Mouse (Mus musculus) embryonic fibroblast, embryonic 13.5 days (primary cell): ENCODE data around the gene Map2k1. TPM values are rescaled to one million over a fixed set of nuclear protein-coding genes. Genes with fewer than 3 reads are reported as not detected.

Experiments
- H3K27ac ChIP-seq: 2 replicates; pipeline ENCODE4 v1.5.1; 2012; ENCODE audit warnings: low read length, control low read depth, inconsistent platforms; ENCODE audit not compliant: insufficient read depth
- H3K4me1 ChIP-seq: 2 replicates; pipeline ENCODE4 v1.6.1; 2011; ENCODE audit warnings: low read length; ENCODE audit not compliant: control insufficient read depth, insufficient read depth
- H3K4me3 ChIP-seq: 2 replicates; pipeline ENCODE4 v1.5.1; 2011; ENCODE audit warnings: mild to moderate bottlenecking, control low read depth, low read length; ENCODE audit not compliant: insufficient read depth
- CTCF ChIP-seq: IDR thresholded peaks from 2 replicates; pipeline ENCODE4 v1.5.1; 2011; ENCODE audit warnings: mild to moderate bottlenecking, control low read depth, low read length, moderate library complexity, borderline replicate concordance; ENCODE audit not compliant: insufficient read depth
- POLR2A ChIP-seq: IDR thresholded peaks from 2 replicates; pipeline ENCODE4 v1.6.1; 2011; ENCODE audit warnings: low read depth, mild to moderate bottlenecking, control low read depth, low read length, moderate library complexity
- polyA plus RNA-seq: library from polyadenylated mRNA; stranded (reverse); fragments of >200 nt; gene quantifications from 2 replicates; pipeline ENCODE4 v1.2.4, GENCODE M21; 2011; ENCODE audit warnings: low read depth; ENCODE audit not compliant: missing spikeins, insufficient read length

The Map2k1 gene
- polyA plus RNA-seq, 1 experiment, result 58.4 TPM

GRCm38 (mm10) chr9:64232257-64232957 is 21.0 kb downstream of the Map2k1 start:
- TF ChIP-seq CTCF, result no peak
- no peak for TF ChIP-seq POLR2A
- H3K4me3 ChIP-seq, result no peak overlapping the region
- H3K4me1 ChIP-seq, result peaks cover 7% of the 10 kb centered on the region
- peak overlapping the region; percentile 83 for H3K27ac ChIP-seq

- Histone ChIP-seq H3K27ac (peak overlapping the region; percentile 83), H3K4me1 (peaks cover 7% of the 10 kb centered on the region), H3K4me3 (no peak overlapping the region)
- TF ChIP-seq CTCF (no peak), POLR2A (no peak)
Measured at GRCm38 (mm10) chr9:64231674-64232073, 21.8 kb downstream of the Map2k1 start.

- H3K4me3 ChIP-seq, result no peak overlapping the region
- H3K27ac ChIP-seq, result peak overlapping the region; percentile 83
- no peak for TF ChIP-seq POLR2A
- no peak for TF ChIP-seq CTCF
- peaks cover 7% of the 10 kb centered on the region for H3K4me1 ChIP-seq
Measured at GRCm38 (mm10) chr9:64231171-64231570, 22.3 kb downstream of the Map2k1 start.

GRCm38 (mm10) chr9:64228972-64229371 is 24.5 kb downstream of the Map2k1 start:
- H3K4me3 ChIP-seq, result no peak overlapping the region
- TF ChIP-seq CTCF (no peak), POLR2A (no peak)
- no peak overlapping the region for H3K27ac ChIP-seq
- H3K4me1 ChIP-seq, result peaks cover 7% of the 10 kb centered on the region

- no peak for TF ChIP-seq CTCF
- no peak for TF ChIP-seq POLR2A
- H3K27ac ChIP-seq, result no peak overlapping the region
- peaks cover 5% of the 10 kb centered on the region for H3K4me1 ChIP-seq
- H3K4me3 ChIP-seq, result no peak overlapping the region
Measured at GRCm38 (mm10) chr9:64227736-64228135, 25.7 kb downstream of the Map2k1 start.

GRCm38 (mm10) chr9:64225805-64226204 is 27.6 kb downstream of the Map2k1 start:
- Histone ChIP-seq H3K4me1 (no peaks in the 10 kb centered on the region; the same call in 1 of the 2 replicates), H3K4me3 (no peak overlapping the region), H3K27ac (no peak overlapping the region)
- TF ChIP-seq POLR2A (no peak), CTCF (no peak)

GRCm38 (mm10) chr9:64222098-64222497 is 31.3 kb downstream of the Map2k1 start:
- H3K4me1 ChIP-seq, result peaks cover 7% of the 10 kb centered on the region; the same call in 1 of the 2 replicates
- no peak overlapping the region for H3K4me3 ChIP-seq
- TF ChIP-seq CTCF, result no peak
- TF ChIP-seq POLR2A, result no peak

GRCm38 (mm10) chr9:64221480-64221879 is 32.0 kb downstream of the Map2k1 start:
- peaks cover 8% of the 10 kb centered on the region; the same call in 1 of the 2 replicates for H3K4me1 ChIP-seq
- H3K4me3 ChIP-seq, result no peak overlapping the region
- TF ChIP-seq POLR2A (no peak), CTCF (no peak)
- no peak overlapping the region for H3K27ac ChIP-seq

More at GRCm38 (mm10) chr9:64222098-64222497, 31.3 kb downstream of the Map2k1 start:
- H3K27ac ChIP-seq, result no peak overlapping the region

GRCm38 (mm10) chr9:64220603-64221002 is 32.8 kb downstream of the Map2k1 start:
- Histone ChIP-seq H3K4me1 (0 out of 2 replicates have a peak, but pooled peaks cover 9% of the 10 kb centered on the region), H3K27ac (no peak overlapping the region), H3K4me3 (no peak overlapping the region)
- TF ChIP-seq CTCF, result no peak
- TF ChIP-seq POLR2A, result no peak

GRCm38 (mm10) chr9:64219772-64220420 is 33.5 kb downstream of the Map2k1 start:
- H3K4me3 ChIP-seq, result no peak overlapping the region
- H3K27ac ChIP-seq, result no peak overlapping the region
- TF ChIP-seq CTCF (no peak), POLR2A (no peak)

More at GRCm38 (mm10) chr9:64219772-64220420, 33.5 kb downstream of the Map2k1 start:
- 0 out of 2 replicates have a peak, but pooled peaks cover 9% of the 10 kb centered on the region for H3K4me1 ChIP-seq
